Comparison of ENCODE assay signal across 8 mouse cellular contexts in genomic region chr17:12290735-12291134, GRCm38 (mm10). TPM values are rescaled to one million over a fixed set of nuclear protein-coding genes. Genes with fewer than 3 reads are reported as not detected.
DNase-seq lines count a peak whose midpoint lies in the region.
"Had no signal": no experiment of that assay in that cellular context is flagged by ENCODE, and none has a peak within 500 bp of the region (broad histone marks: within the 10 kb centered on the region; RNA-seq: fewer than 3 reads in every experiment).

No protein-coding gene starts in this region.

- H3K4me3 ChIP-seq in midbrain, embryonic 10.5 days = no peak overlapping the region
- H3K4me3 ChIP-seq: liver, embryonic 13.5 days had no signal

- peaks cover 10% of the 10 kb centered on the region for H3K9me3 ChIP-seq in midbrain, embryonic 10.5 days (replicated peaks)
- H3K9me3 ChIP-seq: liver, embryonic 13.5 days had no signal

- H3K27me3 ChIP-seq in midbrain, embryonic 10.5 days (ENCODE audit: low read depth, poor library complexity, severe bottlenecking) = no peaks in the 10 kb centered on the region
- H3K27me3 ChIP-seq: liver, embryonic 13.5 days had no signal

- peak; percentile 67 to 71 for DNase-seq in left cerebral cortex, postnatal 25 days (ENCODE audit: low spot score in 2 of 2)
- no peak for DNase-seq in left cerebral cortex, postnatal 4 days
- peak; percentile 24 for DNase-seq in embryo, embryonic 11.5 days (ENCODE audit: low read depth, low spot score)
- peak; percentile 37 to 38 for DNase-seq in heart, postnatal 14 days
- peak; percentile 58 for DNase-seq in midbrain, embryonic 10.5 days (ENCODE audit: low spot score)
- DNase-seq in spleen, adult 12 weeks (ENCODE audit: low spot score) = no peak
- DNase-seq in cerebellum, postnatal 36 days = no peak
- DNase-seq: liver, embryonic 13.5 days had no signal

- peaks cover 18% of the 10 kb centered on the region for H3K4me1 ChIP-seq in midbrain, embryonic 10.5 days
- H3K4me1 ChIP-seq: liver, embryonic 13.5 days had no signal

- H3K27ac ChIP-seq in midbrain, embryonic 10.5 days (replicated peaks) = no peak overlapping the region
- H3K27ac ChIP-seq: liver, embryonic 13.5 days had no signal

- peaks cover 12% of the 10 kb centered on the region for H3K36me3 ChIP-seq in midbrain, embryonic 10.5 days

- intact Hi-C loops in left cerebral cortex, postnatal 25 days (cut with DNase I) = no loop called here
- intact Hi-C loops in left cerebral cortex, postnatal 4 days (cut with DNase I) = no loop called here
- intact Hi-C loops in heart, postnatal 14 days (cut with DNase I) = no loop called here

- WGBS in midbrain, embryonic 10.5 days = 45% methylated on average over 10 of the region's 10 CpGs

RNA-seq across cellular contexts. Expression of gene Map3k4, which starts 27.9 kb away (rescaled TPM):
- total RNA-seq in left cerebral cortex, postnatal 25 days (2021) = 10 to 100 TPM; 39.4 to 44.4 TPM
- 10 to 100 TPM; 43.0 to 44.1 TPM for total RNA-seq in left cerebral cortex, postnatal 4 days (2021)
- 10 to 100 TPM; 36.5 to 37.5 TPM for total RNA-seq in heart, postnatal 14 days (2021)
- polyA plus RNA-seq in midbrain, embryonic 10.5 days (2016; fragmentation: Nextera tagmentation; extraction: Ambion mirVana) = 42.3 and 45.3 TPM in 2 replicates

Comparison
In these comparisons a context has a peak if more than half of its experiments do, and no peak if none do; other contexts are left out.
1. DNase-seq: peak in left cerebral cortex, postnatal 25 days (2 of 2), embryo, embryonic 11.5 days (single experiment), heart, postnatal 14 days (2 of 2) and midbrain, embryonic 10.5 days (single experiment); none in left cerebral cortex, postnatal 4 days (single experiment), spleen, adult 12 weeks (single experiment) and cerebellum, postnatal 36 days (0 of 2).